Mouse (Mus musculus) ES-E14 (cell line): Measurements from ENCODE around the gene Acadvl. TPM values are rescaled to one million over a fixed set of nuclear protein-coding genes. Genes with fewer than 3 reads are reported as not detected.

ENCODE experiments used
- DNase-seq: peaks from one replicate; pipeline ENCODE4 v3.0.0-alpha.2; 2013; ENCODE audit warnings: low read depth, low spot score
- H3K27ac ChIP-seq: 2 replicates; pipeline ENCODE4 v1.5.1; 2012; ENCODE audit warnings: low read depth, mild to moderate bottlenecking, low read length, moderate library complexity, mixed read lengths; ENCODE audit not compliant: poor library complexity, insufficient read depth, severe bottlenecking
- H3K36me3 ChIP-seq: 2 replicates; pipeline ENCODE4 v1.6.1; 2012; ENCODE audit warnings: mild to moderate bottlenecking, low read length, moderate library complexity, mixed read lengths; ENCODE audit not compliant: control insufficient read depth, poor library complexity, insufficient read depth, severe bottlenecking
- H3K4me1 ChIP-seq, 2 experiments: fragments of 150-350 bp in 1 of 2; sonication (generic) in 1 of 2; 2 replicates each; pipeline ENCODE4 v1.6.1; 2012; ENCODE audit warnings: low read length in 2 of 2, mild to moderate bottlenecking in 1 of 2, mixed read lengths in 1 of 2; ENCODE audit not compliant: control insufficient read depth in 2 of 2, insufficient read depth in 2 of 2, poor library complexity in 1 of 2
- H3K4me3 ChIP-seq, 2 experiments: fragments of 150-350 bp in 1 of 2; sonication (generic) in 1 of 2; 2 replicates each; pipeline ENCODE4 v1.5.1; 2012; ENCODE audit warnings: low read length in 2 of 2, low read depth in 1 of 2, mild to moderate bottlenecking in 1 of 2, mixed read lengths in 1 of 2; ENCODE audit not compliant: insufficient read depth in 1 of 2, poor library complexity in 1 of 2, severe bottlenecking in 1 of 2
- H3K9ac ChIP-seq: 2 replicates; pipeline ENCODE4 v1.6.1; 2012; ENCODE audit warnings: low read depth, mild to moderate bottlenecking, low read length, mixed read lengths; ENCODE audit not compliant: poor library complexity, insufficient read depth, severe bottlenecking
- H3K9me3 ChIP-seq: fragments of 150-350 bp; sonication (generic); 2 replicates; pipeline ENCODE4 v1.6.1; 2012; ENCODE audit warnings: low read depth, mild to moderate bottlenecking, low read length; ENCODE audit not compliant: control insufficient read depth, insufficient read depth
- CHD2 ChIP-seq: IDR thresholded peaks from 2 replicates; pipeline ENCODE4 v1.6.1; 2014; ENCODE audit warnings: mild to moderate bottlenecking, low read depth, low read length, inconsistent platforms
- HCFC1 ChIP-seq: IDR thresholded peaks from 2 replicates; pipeline ENCODE4 v1.6.1; 2012; ENCODE audit warnings: low read length, inconsistent platforms, borderline replicate concordance; ENCODE audit not compliant: insufficient read depth
- MAFK ChIP-seq: IDR thresholded peaks from 2 replicates; pipeline ENCODE4 v1.6.1; 2014; ENCODE audit warnings: mild to moderate bottlenecking, low read depth, low read length, inconsistent platforms; ENCODE audit not compliant: insufficient read depth
- ZC3H11A ChIP-seq: IDR thresholded peaks from 2 replicates; pipeline ENCODE4 v1.6.1; 2012; ENCODE audit warnings: low read depth, mild to moderate bottlenecking, inconsistent platforms, low read length, borderline replicate concordance
- ZNF384 ChIP-seq: IDR thresholded peaks from 2 replicates; pipeline ENCODE4 v1.6.1; 2012; ENCODE audit warnings: low read depth, low read length, inconsistent platforms
- in situ Hi-C, 2 experiments: fragments of 600-800 bp; cut with MboI; formaldehyde crosslinking; loops; one replicate each; pipeline ENCODE4 v1.15.1; 2025; ENCODE audit warnings: low sequenced_read_pairs in 2 of 2, inconsistent platforms in 1 of 2; ENCODE audit not compliant: unreplicated experiment in 2 of 2
- total RNA-seq: library from RNA; depleted of rRNA; stranded (reverse); fragments of 300-350 nt; gene quantifications from 2 replicates; pipeline ENCODE4 v1.2.3, GENCODE M21; 2012

Acadvl gene
- total RNA-seq, 1 experiment, result 48.7 TPM

GRCm38 (mm10) chr11:70027397-70027796, 12.2 kb upstream of the Acadvl start:
- H3K4me3 ChIP-seq, result no peak overlapping the region
- DNase-seq, result no peak
- no peaks in the 10 kb centered on the region for H3K9me3 ChIP-seq
- H3K4me1 ChIP-seq, result peaks cover 0 to 11% of the 10 kb centered on the region in 2 experiments; a peak in 2 of 4 replicates
- no peak overlapping the region for H3K27ac ChIP-seq
- no peak overlapping the region for H3K9ac ChIP-seq
- H3K36me3 ChIP-seq, result peaks cover 8% of the 10 kb centered on the region; the same call in 1 of the 2 replicates
- in situ Hi-C loops, result no loop called here
- no peak for TF ChIP-seq ZNF384
- no peak for TF ChIP-seq MAFK
- no peak for TF ChIP-seq ZC3H11A
- TF ChIP-seq HCFC1, result no peak
- TF ChIP-seq CHD2, result no peak

- TF ChIP-seq ZC3H11A, result no peak
- TF ChIP-seq ZNF384, result no peak
- no peak for TF ChIP-seq MAFK
- TF ChIP-seq HCFC1, result no peak
- no peak for TF ChIP-seq CHD2
- peak overlapping the region; percentile 14; the same call in 1 of the 2 replicates for H3K9ac ChIP-seq
- H3K4me1 ChIP-seq, result peaks cover 0 to 11% of the 10 kb centered on the region in 2 experiments; a peak in 2 of 4 replicates
- H3K36me3 ChIP-seq, result peaks cover 8% of the 10 kb centered on the region; the same call in 1 of the 2 replicates
- peak; percentile 72 for DNase-seq
- no peak overlapping the region for H3K27ac ChIP-seq
- H3K9me3 ChIP-seq, result no peaks in the 10 kb centered on the region
- in situ Hi-C loops, result no loop called here
- peak overlapping the region; percentile 17 to 32; a peak in 2 of 4 replicates for H3K4me3 ChIP-seq
Observed at GRCm38 (mm10) chr11:70026689-70027088, 11.5 kb upstream of the Acadvl start.

DNA sequence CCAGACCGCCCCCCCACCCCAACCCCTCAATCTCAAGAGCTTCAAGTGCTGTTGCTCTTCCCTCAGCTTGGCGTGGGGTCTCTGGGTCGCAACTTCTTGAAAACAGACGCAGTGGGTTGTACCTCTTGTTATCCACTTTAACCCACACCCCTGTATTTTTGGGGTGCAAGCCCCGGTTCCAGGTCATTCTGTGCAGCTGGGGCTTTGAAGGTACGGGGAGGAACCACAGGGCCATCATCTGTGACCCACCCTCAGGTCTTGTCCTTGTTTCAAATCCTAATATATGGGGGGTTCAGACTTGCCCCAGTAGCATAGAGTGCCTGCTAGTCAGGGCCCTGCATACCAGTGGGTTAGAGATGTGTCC, 8.9 kb upstream of the Acadvl start:
- in situ Hi-C loops, result no loop called here
- no peak for DNase-seq
- H3K36me3 ChIP-seq, result no peaks in the 10 kb centered on the region
- H3K9ac ChIP-seq, result no peak overlapping the region
- TF ChIP-seq HCFC1, result no peak
- TF ChIP-seq ZNF384, result no peak
- TF ChIP-seq ZC3H11A, result no peak
- TF ChIP-seq CHD2, result no peak
- TF ChIP-seq MAFK, result no peak
- peaks cover 0 to 20% of the 10 kb centered on the region in 2 experiments; a peak in 2 of 4 replicates for H3K4me1 ChIP-seq
- no peak overlapping the region for H3K27ac ChIP-seq
- no peak overlapping the region for H3K4me3 ChIP-seq
- no peaks in the 10 kb centered on the region for H3K9me3 ChIP-seq

DNA sequence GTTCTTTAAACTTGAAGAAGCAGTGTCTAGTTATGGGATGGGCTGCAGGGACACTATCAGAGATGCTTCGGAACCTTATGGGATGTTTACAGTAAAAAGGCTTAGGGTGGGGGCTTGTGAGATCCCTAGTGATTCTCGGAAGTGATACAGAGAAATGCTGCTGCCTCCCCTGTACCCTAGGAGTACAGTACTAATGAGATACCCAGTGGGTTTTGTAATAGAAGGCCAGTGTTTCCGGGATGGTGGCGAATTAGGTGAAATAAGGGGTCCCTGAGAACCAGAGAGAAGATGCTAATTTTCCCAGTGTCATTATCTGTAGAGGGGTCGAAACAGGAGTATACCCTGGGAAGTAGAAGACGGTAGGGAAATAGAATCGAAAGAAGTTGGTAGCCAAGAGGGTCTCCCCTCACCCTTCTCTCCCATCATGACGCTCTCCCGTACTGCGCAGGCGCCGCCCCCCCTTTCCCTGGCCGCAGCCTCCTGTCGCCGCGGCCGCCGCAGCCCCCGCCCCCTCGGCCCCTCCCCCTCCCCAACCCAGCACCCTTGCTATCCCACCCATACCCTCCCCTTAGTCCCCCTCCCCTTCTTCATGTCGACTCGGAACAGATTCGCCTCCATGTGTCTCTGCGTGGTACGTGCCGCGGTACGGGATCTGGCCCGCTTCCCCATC, 8.4 kb upstream of the Acadvl start:
- no peak overlapping the region for H3K4me3 ChIP-seq
- in situ Hi-C loops, result no loop called here
- H3K4me1 ChIP-seq, result peaks cover 0 to 22% of the 10 kb centered on the region in 2 experiments; a peak in 2 of 4 replicates
- no peaks in the 10 kb centered on the region for H3K9me3 ChIP-seq
- H3K36me3 ChIP-seq, result no peaks in the 10 kb centered on the region
- TF ChIP-seq MAFK (no peak), CHD2 (no peak), HCFC1 (no peak), ZNF384 (no peak), ZC3H11A (no peak)
- H3K9ac ChIP-seq, result no peak overlapping the region
- no peak for DNase-seq
- no peak overlapping the region for H3K27ac ChIP-seq
